Mouse (Mus musculus) adrenal gland, adult (tissue): ENCODE results near the gene Tmem192.
A peak's percentile ranks its signal among the peaks of the same experiment; 100 is the strongest.

Source experiments
- DNase-seq, 2 experiments: peaks; one replicate each; pipeline ENCODE4 v3.0.0; 2022 to 2023; ENCODE audit warnings: low spot score in 1 of 2; ENCODE audit not compliant: inconsistent age in 2 of 2

The Tmem192 gene

DNA sequence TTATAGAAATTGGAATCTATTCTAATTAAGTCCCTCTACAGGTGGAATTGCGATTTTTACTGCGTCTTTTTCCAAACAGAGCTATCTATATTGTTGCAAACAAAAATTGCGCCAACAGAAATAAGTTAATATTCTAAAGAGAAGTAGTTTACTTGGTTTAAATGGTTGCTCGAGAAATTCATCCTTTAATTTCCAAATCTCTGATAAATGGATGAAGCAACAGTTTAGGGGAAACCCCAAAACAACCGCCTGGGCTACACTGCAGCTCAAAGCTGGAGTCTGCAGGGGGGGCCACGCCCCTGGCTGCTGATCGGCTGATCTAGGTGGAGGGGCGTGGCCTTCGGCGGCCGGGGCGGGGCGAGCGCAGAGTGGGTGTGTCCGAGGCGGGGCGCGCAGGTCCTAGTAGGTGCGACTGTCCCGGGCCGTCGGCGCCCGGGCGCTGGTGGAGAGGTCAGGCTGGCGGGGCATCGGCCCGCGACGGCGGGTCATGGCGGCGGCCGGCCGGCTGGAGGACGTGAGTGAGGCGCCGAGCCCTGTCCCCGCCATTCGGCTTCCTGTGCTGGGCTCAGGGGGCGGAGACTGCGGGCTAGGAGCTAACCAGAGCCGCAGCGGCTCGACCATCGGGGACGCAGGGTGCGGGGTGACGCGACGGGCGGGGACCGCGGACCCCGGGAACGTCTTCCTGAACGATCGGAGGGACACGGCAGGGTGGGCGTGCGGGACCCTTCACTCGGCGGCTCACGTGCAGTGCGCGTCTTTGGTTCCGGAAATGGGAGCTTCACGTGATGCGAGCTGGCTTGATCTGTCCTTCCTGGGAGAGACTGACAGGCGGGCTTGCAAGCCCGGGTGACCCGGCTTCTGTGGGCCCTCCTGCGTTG is at the start of gene Tmem192:
Gene Tmem192 (plus strand): TSS at position 366 of the 878 bp plus-strand sequence.
- peak; percentile 98 to 100 for DNase-seq

DNA sequence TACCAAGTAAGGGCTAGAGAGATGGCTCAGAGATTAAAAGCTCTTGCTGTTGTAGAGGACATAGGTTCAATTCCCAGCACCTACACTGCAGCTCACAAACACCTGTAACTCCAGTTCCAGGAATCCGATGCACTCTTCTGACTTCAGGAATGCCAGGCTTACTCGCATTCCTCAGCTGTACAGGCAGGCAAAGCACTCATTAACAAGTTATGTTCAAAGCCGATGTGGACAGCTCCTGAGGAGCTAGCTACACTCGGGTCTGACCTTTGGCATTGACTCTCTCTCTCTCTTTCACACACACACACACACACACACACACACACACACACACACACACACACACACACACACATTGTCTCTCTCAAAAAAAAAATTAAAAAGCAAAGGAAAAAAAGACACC is 48.3 kb upstream of the Tmem192 start:
- DNase-seq, result no peak

- DNase-seq, result no peak
These were observed 46.3 kb upstream of the Tmem192 start for GRCm38 (mm10) chr8:64900645-64901044.

- DNase-seq, result no peak
These were observed 45.3 kb upstream of the Tmem192 start for GRCm38 (mm10) chr8:64901527-64902156.

- DNase-seq, result no peak
These were observed 44.8 kb upstream of the Tmem192 start for GRCm38 (mm10) chr8:64902191-64902590.

- no peak for DNase-seq
These were observed 43.2 kb upstream of the Tmem192 start for GRCm38 (mm10) chr8:64903778-64904177.

DNA sequence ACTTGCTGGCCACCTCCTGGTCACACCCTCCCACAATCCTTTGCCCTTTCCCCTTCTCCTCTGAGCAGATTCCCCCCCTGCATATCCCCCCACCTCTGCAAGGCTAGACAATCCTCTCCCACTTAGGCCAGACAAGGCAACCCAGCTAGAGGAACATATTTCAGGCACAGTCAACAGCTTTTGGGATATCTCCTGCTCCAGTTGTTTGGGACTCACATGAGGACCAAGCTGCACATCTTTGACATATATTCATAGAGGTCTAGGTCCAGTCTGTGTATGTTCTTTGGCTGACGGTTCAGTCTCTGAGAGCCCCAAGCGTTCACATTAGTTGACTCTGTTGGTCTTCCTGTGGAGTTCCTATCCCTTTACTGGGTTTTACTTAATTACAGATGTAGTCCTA is 37.0 kb upstream of the Tmem192 start:
- no peak for DNase-seq

- no peak for DNase-seq
These were observed 30.2 kb upstream of the Tmem192 start for GRCm38 (mm10) chr8:64916793-64917192.

DNA sequence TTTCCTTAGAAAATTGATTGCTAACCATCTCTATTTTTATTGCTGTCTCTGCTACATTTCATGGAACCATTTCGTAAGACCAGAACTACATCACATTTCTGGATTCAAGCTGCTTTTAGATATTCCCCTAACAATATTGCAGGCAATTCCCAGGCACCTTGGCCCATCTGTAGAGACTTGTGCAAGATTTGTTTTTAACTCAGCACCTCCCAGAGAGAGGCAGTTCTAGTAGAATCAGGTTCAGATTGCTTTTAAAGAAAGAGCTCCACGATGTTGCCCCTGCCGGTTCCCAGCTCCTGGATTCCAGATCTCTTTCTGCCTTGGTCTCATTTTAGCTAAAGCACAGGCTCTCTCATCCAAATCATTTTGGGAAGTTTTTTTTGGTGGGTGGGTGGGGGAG is 23.7 kb upstream of the Tmem192 start:
- DNase-seq, result peak in 1 of 2 experiments; percentile 60

DNA sequence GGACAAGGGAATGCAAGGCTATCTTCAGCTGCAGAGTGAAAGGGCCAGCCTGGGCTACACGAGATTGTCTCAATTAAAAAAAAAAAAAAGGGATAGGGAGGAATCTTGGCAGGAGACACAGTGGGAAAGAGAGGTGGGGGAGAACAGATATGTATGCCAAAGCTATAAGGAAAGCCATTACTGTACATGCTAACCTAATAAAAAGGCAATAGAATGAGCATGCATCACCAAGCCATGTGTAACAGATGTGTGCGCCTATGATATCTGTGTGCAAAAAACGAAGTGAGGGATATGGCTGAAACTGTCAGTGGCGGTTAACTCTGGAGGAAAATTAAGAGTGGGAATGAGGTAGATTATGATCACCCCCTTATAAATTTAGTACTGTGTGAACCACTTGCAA is 21.2 kb upstream of the Tmem192 start:
- no peak for DNase-seq

DNA sequence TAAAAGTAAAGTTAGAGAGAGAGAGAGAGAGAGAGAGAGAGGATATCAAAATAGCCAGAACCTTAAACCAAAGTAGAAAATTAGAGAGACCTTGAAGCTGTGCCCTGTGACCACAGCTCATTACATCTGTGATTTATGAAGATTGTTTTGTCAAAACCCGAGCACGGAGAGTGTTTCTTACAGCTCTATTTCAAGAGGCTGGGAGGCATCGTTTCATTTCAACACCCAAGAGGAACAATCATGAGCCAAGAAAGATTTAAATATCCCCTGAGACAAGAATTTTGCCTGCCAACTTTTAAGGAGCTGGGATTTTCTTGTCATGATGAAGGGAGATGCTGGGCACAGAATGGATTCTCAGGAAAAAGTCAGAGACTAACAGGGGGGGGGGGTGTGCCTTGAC is 20.6 kb upstream of the Tmem192 start:
- DNase-seq, result peak in 1 of 2 experiments; percentile 59

DNA sequence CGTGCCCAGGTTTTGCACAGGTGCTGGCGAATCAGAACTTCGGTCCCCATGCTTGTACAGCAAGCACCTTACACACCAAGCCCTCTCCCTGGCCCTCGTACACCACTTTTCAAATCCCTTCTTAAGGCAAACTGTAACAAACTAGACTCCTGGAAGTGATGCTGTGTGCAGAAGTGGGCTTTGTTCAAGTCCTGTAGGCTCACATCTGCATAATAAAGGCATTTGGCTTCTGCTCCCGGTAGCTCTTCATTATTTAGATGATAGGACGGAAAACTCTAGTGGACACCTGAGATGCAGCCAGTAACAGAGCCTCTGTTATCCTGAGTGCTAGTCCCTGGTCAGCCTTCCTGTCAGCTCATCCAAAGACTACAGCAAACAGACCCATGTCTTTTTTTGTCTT is 18.0 kb upstream of the Tmem192 start:
- no peak for DNase-seq

GRCm38 (mm10) chr8:64934997-64935396 is 12.0 kb upstream of the Tmem192 start:
- no peak for DNase-seq

GRCm38 (mm10) chr8:64941019-64941418 is 6.0 kb upstream of the Tmem192 start:
- DNase-seq, result no peak

GRCm38 (mm10) chr8:64941495-64941894 is 5.5 kb upstream of the Tmem192 start:
- peak; percentile 76 to 94 for DNase-seq

DNA sequence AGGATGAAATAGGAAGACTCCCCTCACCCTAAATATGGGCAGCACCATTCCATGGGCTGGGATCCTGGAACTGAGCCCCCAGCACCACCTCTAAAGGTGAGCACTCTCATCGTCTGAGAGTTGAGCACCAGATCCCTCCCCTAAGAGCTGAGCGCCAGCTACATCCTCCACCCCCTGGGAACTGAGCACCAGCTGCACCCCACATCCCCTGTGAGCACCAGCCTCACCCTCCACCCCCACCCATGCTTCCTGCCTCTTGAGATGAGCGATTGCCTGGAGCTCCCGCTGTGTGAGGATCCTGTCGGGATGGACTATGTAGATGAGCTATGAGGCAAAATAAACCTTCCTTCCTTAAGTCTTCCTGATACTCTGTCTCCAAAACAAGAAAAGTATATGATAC is 4.0 kb upstream of the Tmem192 start:
- DNase-seq, result no peak

- DNase-seq, result peak in 1 of 2 experiments; percentile 60
These were observed 2.2 kb upstream of the Tmem192 start for GRCm38 (mm10) chr8:64944831-64945230.

- DNase-seq, result peak; percentile 80 to 89
These were observed 1.4 kb upstream of the Tmem192 start for GRCm38 (mm10) chr8:64945606-64946005.

GRCm38 (mm10) chr8:64946441-64946819 is 555 bp upstream of the Tmem192 start:
- DNase-seq, result peak in 1 of 2 experiments; percentile 70

DNA sequence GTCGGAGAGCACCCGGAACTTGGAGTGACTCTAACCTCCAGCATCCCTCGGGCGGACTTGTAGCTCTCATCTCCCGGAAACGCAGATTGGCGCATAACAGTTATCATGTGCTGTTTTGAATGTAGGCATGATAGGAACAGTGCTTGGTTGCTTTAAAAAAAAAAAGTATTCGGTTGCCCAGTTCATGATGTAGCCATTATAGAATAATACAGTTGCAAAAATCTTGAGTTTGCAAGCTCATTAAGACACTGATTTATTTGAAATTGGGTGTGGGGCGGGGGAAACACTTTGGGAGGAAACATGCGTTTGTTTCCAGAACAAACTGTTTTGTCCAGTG is 681 bp downstream of the Tmem192 start:
- DNase-seq, result no peak

- peak in 1 of 2 experiments; percentile 40 for DNase-seq
These were observed 1.4 kb downstream of the Tmem192 start for GRCm38 (mm10) chr8:64948371-64948770.

GRCm38 (mm10) chr8:64952101-64952500 is 5.1 kb downstream of the Tmem192 start:
- no peak for DNase-seq
